Mouse (Mus musculus): ENCODE measurements around the gene Kcnab1.

Kcnab1 gene

GRCm38 (mm10) chr3:65203361-65204117 lies 94.4 kb downstream of the Kcnab1 start:
- DNase-seq (ENCODE audit: extremely low read depth, low read depth, low spot score) = no peak

- DNase-seq (ENCODE audit: extremely low read depth, low read depth, low spot score) = no peak
Observed at GRCm38 (mm10) chr3:65204356-65205075, 95.3 kb downstream of the Kcnab1 start.

GRCm38 (mm10) chr3:65205539-65206020 lies 96.4 kb downstream of the Kcnab1 start:
- no peak for DNase-seq (ENCODE audit: extremely low read depth, low read depth, low spot score)

DNA sequence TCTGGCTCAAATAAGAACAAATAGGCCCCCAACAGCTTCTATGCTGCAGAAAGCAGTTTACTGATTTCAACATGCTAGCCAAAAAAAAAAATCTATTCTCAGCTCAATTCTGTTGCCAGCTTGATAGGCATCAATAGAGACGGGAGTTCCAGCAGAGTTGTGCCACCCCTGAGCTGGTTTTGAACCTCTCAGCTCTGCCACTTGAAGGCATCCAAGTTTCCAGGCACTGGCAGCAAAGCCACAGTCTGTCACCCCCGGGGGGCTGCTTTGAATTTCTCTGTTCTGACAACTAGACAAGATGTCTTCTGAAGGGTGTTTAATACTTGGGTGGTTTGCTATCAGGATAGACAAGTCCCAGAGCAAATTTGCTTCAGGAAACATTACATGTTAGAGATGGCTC lies 104.5 kb downstream of the Kcnab1 start:
- DNase-seq (ENCODE audit: extremely low read depth, low read depth, low spot score) = no peak

DNA sequence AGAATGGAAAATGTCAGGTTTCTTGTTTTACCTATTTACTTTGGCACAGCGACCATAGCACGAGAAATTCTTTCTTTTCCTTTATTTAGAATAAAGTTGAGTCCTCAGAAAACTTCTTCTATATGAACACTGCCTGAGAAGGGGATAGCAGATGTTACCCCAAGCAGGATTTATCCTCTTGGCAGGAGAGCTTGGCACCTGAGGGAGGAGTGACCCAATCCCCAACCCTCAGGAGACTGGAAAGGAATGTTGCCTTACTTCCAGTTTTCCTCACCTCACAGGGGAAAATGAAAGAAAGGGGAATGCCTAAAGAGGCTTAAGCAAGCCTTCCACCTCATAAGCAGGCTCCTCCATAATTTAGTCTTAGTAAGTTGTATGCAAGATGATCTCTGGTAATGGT lies 105.5 kb downstream of the Kcnab1 start:
- no peak for DNase-seq (ENCODE audit: extremely low read depth, low read depth, low spot score)

GRCm38 (mm10) chr3:65217673-65218579 lies 108.7 kb downstream of the Kcnab1 start:
- no peak for DNase-seq (ENCODE audit: extremely low read depth, low read depth, low spot score)

- no peak for DNase-seq (ENCODE audit: extremely low read depth, low read depth, low spot score)
Observed at GRCm38 (mm10) chr3:65220287-65220686, 111.1 kb downstream of the Kcnab1 start.

DNA sequence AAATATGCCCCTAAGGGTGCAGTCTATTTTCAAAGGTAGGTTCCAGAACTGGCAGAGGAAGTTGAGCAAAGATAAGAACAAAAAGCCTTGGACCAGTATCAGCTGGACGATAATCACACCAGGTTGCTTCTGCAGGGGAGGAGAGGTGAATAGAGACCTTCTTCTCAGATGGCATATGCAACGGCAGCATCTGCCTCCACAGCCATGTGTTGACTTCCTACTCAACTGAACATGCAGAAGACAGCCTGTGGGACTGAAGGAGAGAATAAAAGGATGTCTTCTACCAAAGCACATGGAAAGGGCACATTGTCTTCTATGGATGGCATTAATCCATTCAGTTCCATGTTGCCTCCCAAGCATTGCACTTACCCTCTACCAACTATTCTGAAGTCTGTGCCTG lies 114.5 kb downstream of the Kcnab1 start:
- DNase-seq (ENCODE audit: extremely low read depth, low read depth, low spot score) = no peak

GRCm38 (mm10) chr3:65230978-65231377 lies 121.8 kb downstream of the Kcnab1 start:
- no peak for DNase-seq (ENCODE audit: extremely low read depth, low read depth, low spot score)

GRCm38 (mm10) chr3:65231419-65232090 lies 122.4 kb downstream of the Kcnab1 start:
- DNase-seq (ENCODE audit: extremely low read depth, low read depth, low spot score) = no peak

- no peak for DNase-seq (ENCODE audit: extremely low read depth, low read depth, low spot score)
Observed at GRCm38 (mm10) chr3:65249023-65249422, 139.8 kb downstream of the Kcnab1 start.

- DNase-seq (ENCODE audit: extremely low read depth, low read depth, low spot score) = no peak
Observed at GRCm38 (mm10) chr3:65260521-65260920, 151.3 kb downstream of the Kcnab1 start.

DNA sequence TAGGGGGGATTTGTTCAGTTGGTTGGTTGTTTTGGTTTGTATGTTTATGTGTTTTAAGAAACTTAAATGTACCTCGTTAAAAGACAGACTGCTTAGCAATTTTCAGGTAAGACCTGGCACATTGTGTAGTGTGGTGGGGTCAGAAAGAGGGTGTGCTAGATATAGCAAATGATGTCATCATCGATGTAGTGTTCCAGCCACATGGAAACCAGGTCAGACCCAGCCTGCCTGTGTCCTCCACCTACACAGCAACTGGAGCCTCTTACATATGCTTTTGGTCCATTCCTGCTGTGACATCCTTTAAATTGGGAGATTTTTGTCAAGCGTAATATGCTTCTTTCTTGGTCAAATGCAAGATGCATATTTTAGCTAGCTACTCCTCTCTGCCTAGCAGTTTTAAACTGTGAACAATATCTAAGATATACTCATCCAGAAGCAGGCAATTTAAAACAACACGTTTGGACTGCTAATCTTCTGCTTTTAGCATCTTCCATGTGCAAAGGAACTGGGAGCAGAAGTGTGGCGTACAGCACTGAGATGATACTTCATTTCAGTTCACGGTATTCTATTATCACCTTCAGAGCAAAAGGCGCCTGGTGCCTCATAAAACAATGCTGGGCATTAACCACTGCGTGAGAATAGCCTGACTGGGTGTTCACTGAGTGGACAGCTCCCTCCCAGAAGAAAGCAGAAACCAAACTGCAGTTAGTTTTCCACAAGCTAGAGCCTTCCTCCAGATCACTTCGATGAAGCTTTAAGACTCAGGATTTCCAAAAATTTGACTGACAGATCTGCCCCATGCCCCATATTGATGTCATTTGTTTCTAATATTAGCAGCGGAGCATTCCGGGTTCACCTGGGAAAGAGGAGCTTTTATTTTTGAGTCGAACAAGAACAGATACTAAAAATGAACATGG lies 153.6 kb downstream of the Kcnab1 start:
- no peak for DNase-seq (ENCODE audit: extremely low read depth, low read depth, low spot score)

DNA sequence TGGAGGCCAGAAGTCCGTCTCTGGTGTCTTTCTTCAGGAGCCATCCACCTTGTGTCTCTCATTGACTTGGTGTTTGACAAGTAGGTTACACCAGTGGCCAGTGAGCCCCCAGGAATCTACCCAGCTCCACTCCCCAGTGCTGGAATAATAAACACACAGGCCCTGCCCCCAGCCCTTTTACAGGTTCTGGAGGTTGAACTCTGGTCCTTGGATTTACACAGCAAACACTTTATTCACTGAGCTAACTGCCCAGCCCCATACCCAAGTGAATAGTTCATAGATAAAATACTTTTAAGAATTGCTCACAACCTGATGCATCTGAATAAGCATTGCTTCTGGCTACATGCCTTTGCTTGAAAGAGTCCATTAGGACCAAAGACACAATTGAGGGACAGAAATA lies 164.1 kb downstream of the Kcnab1 start:
- no peak for DNase-seq (ENCODE audit: extremely low read depth, low read depth, low spot score)

GRCm38 (mm10) chr3:65277777-65278176 lies 168.6 kb downstream of the Kcnab1 start:
- no peak for DNase-seq (ENCODE audit: extremely low read depth, low read depth, low spot score)

- no peak for DNase-seq (ENCODE audit: extremely low read depth, low read depth, low spot score)
Observed at GRCm38 (mm10) chr3:65283366-65283765, 174.2 kb downstream of the Kcnab1 start.

GRCm38 (mm10) chr3:65288994-65289393 lies 179.8 kb downstream of the Kcnab1 start:
- no peak for DNase-seq (ENCODE audit: extremely low read depth, low read depth, low spot score)

- peak; percentile 11 for DNase-seq (ENCODE audit: extremely low read depth, low read depth, low spot score)
Observed at GRCm38 (mm10) chr3:65296996-65297395, 187.8 kb downstream of the Kcnab1 start.

- no peak for DNase-seq (ENCODE audit: extremely low read depth, low read depth, low spot score)
Observed at GRCm38 (mm10) chr3:65299205-65299604, 190.0 kb downstream of the Kcnab1 start.

- no peak for DNase-seq (ENCODE audit: extremely low read depth, low read depth, low spot score)
Observed at GRCm38 (mm10) chr3:65301531-65301930, 192.3 kb downstream of the Kcnab1 start.
